Mouse (Mus musculus) forebrain, postnatal 0 days (tissue): ENCODE results near the gene Ankrd49. TPM values are rescaled to one million over a fixed set of nuclear protein-coding genes. Genes with fewer than 3 reads are reported as not detected.

Experiments used
- ATAC-seq: fragments of 200-750 bp; cut with Nextera tagmentation; 2 replicates; pipeline ENCODE4 v1.8.0; 2017; ENCODE audit warnings: mild to moderate bottlenecking, moderate library complexity
- DNase-seq: peaks from one replicate; pipeline ENCODE4 v3.0.0-alpha.2; 2015
- H3K27ac ChIP-seq: fragments of 300-500 bp; sonication (generic); 2 replicates; pipeline ENCODE4 v1.5.1; 2014; ENCODE audit warnings: low read depth, mild to moderate bottlenecking, antibody characterized with exemption, low read length, moderate library complexity, mixed read lengths
- H3K27me3 ChIP-seq: fragments of 300-500 bp; sonication (generic); 2 replicates; pipeline ENCODE4 v1.6.1; 2014; ENCODE audit warnings: mild to moderate bottlenecking, low read length, mixed read lengths; ENCODE audit not compliant: insufficient read depth
- H3K36me3 ChIP-seq: fragments of 300-500 bp; sonication (generic); 2 replicates; pipeline ENCODE4 v1.6.1; 2014; ENCODE audit warnings: mild to moderate bottlenecking, moderate library complexity; ENCODE audit not compliant: insufficient read depth
- H3K4me1 ChIP-seq: fragments of 300-500 bp; sonication (generic); 2 replicates; pipeline ENCODE4 v1.6.1; 2014; ENCODE audit warnings: antibody characterized with exemption; ENCODE audit not compliant: insufficient read depth
- H3K4me2 ChIP-seq: fragments of 300-500 bp; sonication (generic); 2 replicates; pipeline ENCODE4 v1.6.1; 2014; ENCODE audit warnings: low read depth, mild to moderate bottlenecking, moderate library complexity
- H3K4me3 ChIP-seq: fragments of 300-500 bp; sonication (generic); 2 replicates; pipeline ENCODE4 v1.5.1; 2014; ENCODE audit warnings: low read depth, low read length, mixed read lengths
- H3K9ac ChIP-seq: fragments of 300-500 bp; sonication (generic); 2 replicates; pipeline ENCODE4 v1.6.1; 2014; ENCODE audit warnings: mild to moderate bottlenecking
- H3K9me3 ChIP-seq: fragments of 300-500 bp; sonication (generic); 2 replicates; pipeline ENCODE4 v1.6.1; 2016; ENCODE audit warnings: low read length
- CTCF ChIP-seq: sonication (generic); IDR thresholded peaks from 2 replicates; pipeline ENCODE4 v1.5.1; 2016; ENCODE audit warnings: antibody characterized with exemption, control low read depth, low read depth
- WGBS: fragments of 180-500 bp; shearing (Covaris S2); extraction: QIAGEN DNeasy Blood & Tissue Kit; methylation state at CpG from one replicate; pipeline ENCODE4 v1.1.7; 2014; 5-methylcytosine and 5-hydroxymethylcytosine counted together
- polyA plus RNA-seq: library from polyadenylated mRNA; unstranded; fragments of >200 nt; fragmentation: Nextera tagmentation; extraction: Ambion mirVana; gene quantifications from 2 replicates; pipeline ENCODE4 v1.2.1, GENCODE M21; 2015
- total RNA-seq: library from RNA; depleted of rRNA; stranded (reverse); fragments of >200 nt; gene quantifications from 2 replicates; pipeline ENCODE4 v1.2.3, GENCODE M21; 2014; rRNA removed

Ankrd49 gene
- total and polyA plus RNA-seq, 2 experiments from 2014 or later: 24.8 to 33.8 TPM

DNA sequence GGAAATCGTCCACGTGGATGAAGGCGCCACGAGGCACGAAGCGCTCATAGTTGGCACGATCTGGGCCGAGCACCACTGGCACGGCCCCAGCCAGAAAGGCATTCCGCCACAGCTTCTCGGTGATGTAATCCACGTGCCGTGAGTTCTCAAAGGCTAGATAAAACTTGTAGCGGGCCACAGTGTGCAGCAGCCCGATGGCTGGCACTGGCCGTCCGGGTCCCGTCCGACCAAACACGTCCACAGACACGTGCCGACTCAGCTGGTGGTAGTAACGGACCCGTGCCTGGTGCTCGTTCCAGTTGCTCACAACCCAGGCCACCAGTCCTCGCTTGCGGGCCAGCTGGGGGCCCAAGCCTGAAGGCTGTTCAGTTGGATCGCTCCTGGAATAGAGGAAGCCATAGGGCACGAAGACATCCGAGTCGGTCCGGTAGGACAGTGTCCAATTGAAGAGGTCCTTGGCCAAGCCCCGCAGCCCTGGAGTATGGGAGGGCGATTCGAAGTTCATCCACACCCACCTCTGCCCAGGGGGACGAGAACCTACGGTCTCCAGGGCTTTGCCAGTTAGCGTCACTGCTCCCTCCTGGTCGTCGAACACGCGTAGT, 33.7 kb downstream of the Ankrd49 start:
- H3K4me1 ChIP-seq: 0 out of 2 replicates have a peak, but pooled peaks cover 3% of the 10 kb centered on the region
- no peak overlapping the region for H3K27ac ChIP-seq
- 58% methylated on average over 42 of the region's 42 CpGs for WGBS
- peak overlapping the region; percentile 86 for H3K4me2 ChIP-seq
- peaks cover 8% of the 10 kb centered on the region; the same call in 1 of the 2 replicates for H3K27me3 ChIP-seq
- TF ChIP-seq CTCF: no peak
- no peaks in the 10 kb centered on the region for H3K9me3 ChIP-seq
- peak overlapping the region; percentile 56 for H3K9ac ChIP-seq
- H3K36me3 ChIP-seq: no peaks in the 10 kb centered on the region
- ATAC-seq (peak; percentile 5), DNase-seq (no peak)
- H3K4me3 ChIP-seq: peak overlapping the region; percentile 48

DNA sequence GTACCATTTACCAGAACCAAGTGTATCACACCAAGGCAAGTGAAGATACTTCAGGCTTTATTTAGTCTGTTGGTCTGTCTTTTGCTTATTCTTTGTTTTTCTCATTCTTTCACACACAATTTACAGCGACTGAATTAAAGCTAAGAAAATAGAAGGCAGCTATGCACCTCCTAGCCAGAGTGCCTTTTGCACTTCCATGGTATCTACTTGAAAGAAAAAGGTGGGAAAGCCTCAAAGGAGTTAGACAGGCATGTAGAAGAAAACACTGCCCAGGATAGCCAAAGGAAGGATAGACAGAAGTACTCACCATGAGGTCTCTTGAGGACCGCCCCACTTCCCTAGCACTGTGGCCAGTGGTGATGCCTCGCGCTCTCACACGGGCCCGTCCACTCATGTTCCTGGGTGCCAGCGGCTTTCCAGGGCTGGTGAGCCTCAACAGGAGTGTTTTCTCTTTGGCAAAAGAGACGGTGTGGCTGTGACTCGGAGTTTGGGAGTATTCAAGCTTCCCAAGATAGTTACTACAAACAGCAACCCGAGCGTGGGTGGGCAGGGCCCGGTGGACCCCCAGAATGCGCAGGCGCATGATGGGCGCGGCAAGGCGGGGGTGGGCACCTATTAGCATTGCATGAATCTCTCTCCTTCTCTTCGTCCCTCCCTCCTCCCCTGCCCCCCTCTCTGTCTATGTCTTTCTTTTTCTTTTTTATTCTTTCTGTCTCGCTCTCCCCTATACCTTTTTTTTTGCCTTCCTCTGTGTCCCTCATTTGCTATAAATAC, 44.3 kb downstream of the Ankrd49 start, which contains the start of gene Piwil4:
TSS of gene Piwil4 (minus strand) at position 583 of the 774 bp plus-strand sequence.
- DNase-seq (no peak), ATAC-seq (no peak)
- no peak within 1 kb of the TSS for H3K9ac ChIP-seq
- H3K27me3 ChIP-seq: no peaks in the 10 kb centered on the region
- no peaks in the 10 kb centered on the region for H3K4me1 ChIP-seq
- no peaks in the 10 kb centered on the region for H3K9me3 ChIP-seq
- H3K4me3 ChIP-seq: no peak within 1 kb of the TSS
- no peak within 1 kb of the TSS for H3K4me2 ChIP-seq
- no peak for TF ChIP-seq CTCF
- no peak within 1 kb of the TSS for H3K27ac ChIP-seq
- no peaks in the 10 kb centered on the region for H3K36me3 ChIP-seq
- 85% methylated on average over 19 of the region's 19 CpGs for WGBS

DNA sequence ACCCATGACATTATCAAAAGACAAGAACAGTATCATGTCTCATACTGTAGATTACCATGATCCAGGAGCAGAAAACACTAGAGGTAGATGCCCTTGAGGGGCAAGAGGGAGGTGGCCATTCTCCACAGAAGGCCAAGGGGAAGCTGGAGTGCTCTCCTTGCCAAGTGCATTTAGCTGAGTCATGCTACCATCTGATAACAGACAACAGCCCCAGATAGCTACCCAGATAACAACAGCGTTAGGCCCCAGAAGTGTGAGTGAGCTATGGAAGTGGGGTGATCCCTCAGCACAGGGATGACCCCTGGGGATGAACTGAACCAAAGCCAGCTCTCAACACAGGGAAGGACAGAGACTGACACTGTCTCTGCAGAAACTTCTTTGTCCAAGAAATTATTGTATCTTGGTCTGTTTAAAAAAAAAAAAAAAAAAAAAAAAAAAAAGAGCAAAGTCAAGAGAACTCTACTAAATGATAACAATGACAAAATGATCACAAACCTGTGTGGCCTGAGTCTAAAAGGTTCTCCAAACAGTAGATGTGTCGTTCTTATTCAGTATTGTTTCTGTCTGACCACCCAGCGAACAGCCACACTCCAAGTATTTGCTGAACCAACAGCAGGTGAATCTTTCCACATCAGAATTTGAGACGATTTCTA, 45.0 kb downstream of the Ankrd49 start:
- no peaks in the 10 kb centered on the region for H3K27me3 ChIP-seq
- H3K27ac ChIP-seq: no peak overlapping the region
- WGBS: 85% methylated on average over 4 of the region's 4 CpGs
- H3K9me3 ChIP-seq: no peaks in the 10 kb centered on the region
- H3K4me2 ChIP-seq: no peak overlapping the region
- no peak for ATAC-seq
- H3K36me3 ChIP-seq: no peaks in the 10 kb centered on the region
- no peak for TF ChIP-seq CTCF
- H3K4me1 ChIP-seq: no peaks in the 10 kb centered on the region
- no peak for DNase-seq
- H3K9ac ChIP-seq: no peak overlapping the region
- H3K4me3 ChIP-seq: no peak overlapping the region

DNA sequence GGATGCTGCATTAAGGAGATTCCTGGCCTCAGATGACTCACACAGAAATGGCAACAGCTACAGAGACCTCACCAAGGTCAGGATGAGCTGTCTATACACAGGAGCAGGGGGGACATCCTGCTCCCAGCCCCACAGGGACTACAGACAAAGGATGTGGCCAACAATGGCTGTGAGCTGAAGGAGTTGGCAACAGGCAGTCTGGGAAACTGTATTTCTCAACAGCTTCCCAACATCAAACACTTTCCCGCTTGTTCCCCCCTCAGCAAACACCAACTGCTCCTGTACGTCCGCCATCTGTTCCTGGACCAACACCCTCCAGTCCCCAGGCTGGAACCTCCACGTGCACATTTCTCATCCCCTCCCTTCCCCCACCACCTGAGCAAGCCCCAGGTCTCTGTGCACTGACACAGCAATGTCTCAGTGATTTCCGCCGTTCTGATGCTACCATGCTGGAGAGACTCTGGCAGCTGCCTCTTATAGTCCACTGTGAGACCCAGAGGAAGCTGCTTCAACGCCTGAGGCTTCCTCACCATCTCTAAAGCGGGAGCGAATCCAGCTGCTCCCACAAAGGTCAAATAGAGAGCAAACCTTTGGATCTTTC, 53.6 kb downstream of the Ankrd49 start:
- Histone ChIP-seq H3K4me1 (no peaks in the 10 kb centered on the region), H3K36me3 (no peaks in the 10 kb centered on the region), H3K9me3 (no peaks in the 10 kb centered on the region), H3K4me3 (no peak overlapping the region), H3K27me3 (no peaks in the 10 kb centered on the region), H3K27ac (no peak overlapping the region), H3K4me2 (no peak overlapping the region), H3K9ac (no peak overlapping the region)
- no peak for TF ChIP-seq CTCF
- 57% methylated on average over 9 of the region's 9 CpGs for WGBS
- DNase-seq (no peak), ATAC-seq (no peak)

Other genes starting within 250 kb of the Ankrd49 start
- gene Amotl1, start 139.8 kb downstream of the Ankrd49 start, total RNA-seq: 21.8 and 31.4 TPM in 2 replicates
- gene Amotl1, start 139.8 kb downstream of the Ankrd49 start, polyA plus RNA-seq: 3.1 and 5.2 TPM in 2 replicates
- gene Piwil4, start 44.1 kb downstream of the Ankrd49 start, total RNA-seq: 0.23 and 0.29 TPM in 2 replicates
- 0.11 and 0.18 TPM in 2 replicates for gene Piwil4, start 44.1 kb downstream of the Ankrd49 start, polyA plus RNA-seq
- gene Fut4, start 32.5 kb downstream of the Ankrd49 start, total RNA-seq: 1.5 and 2.3 TPM in 2 replicates
- gene Fut4, start 32.5 kb downstream of the Ankrd49 start, polyA plus RNA-seq: 0.54 and 0.59 TPM in 2 replicates
- 1.00 and 2.5 TPM in 2 replicates for gene 1700012B09Rik, start 13.8 kb downstream of the Ankrd49 start, total RNA-seq
- gene 1700012B09Rik, start 13.8 kb downstream of the Ankrd49 start, polyA plus RNA-seq: 6.1 and 8.8 TPM in 2 replicates
- gene Mre11a, start 202 bp downstream of the Ankrd49 start, total RNA-seq: 9.8 and 11.8 TPM in 2 replicates
- gene Mre11a, start 202 bp downstream of the Ankrd49 start, polyA plus RNA-seq: 6.6 and 8.9 TPM in 2 replicates
- 1.8 and 4.0 TPM in 2 replicates for gene Gpr83, start 75.4 kb upstream of the Ankrd49 start, total RNA-seq
- 2.6 and 2.7 TPM in 2 replicates for gene Gpr83, start 75.4 kb upstream of the Ankrd49 start, polyA plus RNA-seq
- not detected in 2 replicates for gene Izumo1r, start 119.1 kb upstream of the Ankrd49 start, total RNA-seq
- not detected in 2 replicates for gene Izumo1r, start 119.1 kb upstream of the Ankrd49 start, polyA plus RNA-seq